Mouse (Mus musculus) adrenal gland, postnatal 14 days (tissue): ENCODE results near the gene Pfn2. TPM values are rescaled to one million over a fixed set of nuclear protein-coding genes. Genes with fewer than 3 reads are reported as not detected.
"Not testable (repeated sequence)": the region's sequence is repeated elsewhere in the genome, so short reads cannot be mapped to it uniquely, and the experiment has no call there.

Experiments used
- DNase-seq: peaks from one replicate; pipeline ENCODE4 v3.0.0; 2021; ENCODE audit warnings: mixed read lengths
- long read RNA-seq, 2 experiments: library from polyadenylated mRNA; stranded (forward); transcript quantifications; one replicate each; pipeline ENCODE4 v2.0.0; 2021
- total RNA-seq: library from RNA; stranded (reverse); gene quantifications from 2 replicates; pipeline ENCODE4 v1.2.3, GENCODE M21; 2021

Gene Pfn2
- total RNA-seq, result 36.3 and 45.1 TPM in 2 replicates
- long read RNA-seq, experiment 1, transcript Pfn2-201 (3 exons, 2,342 nt), result major isoform, 88 of 104 reads
- long read RNA-seq, experiment 1, partial matches to known transcripts, result 0 of 104 reads
- long read RNA-seq, experiment 1, other reads (novel, unspliced or antisense), result 14 of 104 reads
- long read RNA-seq, experiment 2, transcript Pfn2-201 (3 exons, 2,342 nt), result major isoform, 49 of 57 reads
- long read RNA-seq, experiment 2, partial matches to known transcripts, result 1 of 57 reads
- long read RNA-seq, experiment 2, other reads (novel, unspliced or antisense), result 7 of 57 reads

DNA sequence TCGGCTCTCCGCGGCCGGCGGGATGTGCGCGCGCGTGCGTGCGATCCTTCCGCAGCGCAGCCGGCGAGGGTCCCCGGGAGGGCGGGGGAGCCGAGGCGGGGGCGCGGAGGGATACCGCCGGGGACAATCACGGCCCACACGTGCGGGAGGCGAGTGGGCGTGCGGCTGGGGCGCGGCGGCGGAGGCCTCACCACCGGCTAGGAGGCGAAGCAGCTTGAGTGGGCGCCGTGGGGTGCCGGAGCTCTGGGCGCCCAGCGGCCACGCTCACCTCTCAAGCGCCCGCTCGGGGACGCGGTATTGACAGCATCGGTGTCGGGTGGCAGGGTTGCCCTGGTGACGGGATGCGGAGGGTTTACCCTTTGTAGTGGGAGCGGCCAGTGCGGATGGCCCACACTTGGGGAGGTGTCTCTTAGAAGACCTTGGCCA is at the start of gene Pfn2:
Gene Pfn2 (minus strand): TSS at position 320 of the 426 bp plus-strand sequence.
- peak; percentile 86 for DNase-seq

DNA sequence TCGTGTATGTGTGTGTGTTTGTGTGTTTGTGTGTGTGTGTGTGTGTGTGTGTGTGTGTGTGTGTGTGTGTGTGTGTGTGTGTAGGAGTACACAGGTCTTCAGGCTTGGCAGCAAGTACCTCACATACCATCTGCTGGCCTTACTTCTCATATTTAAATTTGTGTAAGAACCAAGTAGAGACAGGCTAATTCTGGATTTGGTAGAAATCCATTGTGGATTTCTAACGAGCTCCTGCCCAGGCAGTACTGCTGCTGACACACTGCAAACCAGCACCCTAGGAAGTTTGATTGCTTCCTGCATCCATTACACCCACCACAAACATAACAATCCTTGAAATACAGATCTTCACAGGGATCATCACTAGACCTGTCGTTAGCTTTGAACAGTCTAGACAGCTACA is 35.1 kb upstream of the Pfn2 start:
- no peak for DNase-seq

DNA sequence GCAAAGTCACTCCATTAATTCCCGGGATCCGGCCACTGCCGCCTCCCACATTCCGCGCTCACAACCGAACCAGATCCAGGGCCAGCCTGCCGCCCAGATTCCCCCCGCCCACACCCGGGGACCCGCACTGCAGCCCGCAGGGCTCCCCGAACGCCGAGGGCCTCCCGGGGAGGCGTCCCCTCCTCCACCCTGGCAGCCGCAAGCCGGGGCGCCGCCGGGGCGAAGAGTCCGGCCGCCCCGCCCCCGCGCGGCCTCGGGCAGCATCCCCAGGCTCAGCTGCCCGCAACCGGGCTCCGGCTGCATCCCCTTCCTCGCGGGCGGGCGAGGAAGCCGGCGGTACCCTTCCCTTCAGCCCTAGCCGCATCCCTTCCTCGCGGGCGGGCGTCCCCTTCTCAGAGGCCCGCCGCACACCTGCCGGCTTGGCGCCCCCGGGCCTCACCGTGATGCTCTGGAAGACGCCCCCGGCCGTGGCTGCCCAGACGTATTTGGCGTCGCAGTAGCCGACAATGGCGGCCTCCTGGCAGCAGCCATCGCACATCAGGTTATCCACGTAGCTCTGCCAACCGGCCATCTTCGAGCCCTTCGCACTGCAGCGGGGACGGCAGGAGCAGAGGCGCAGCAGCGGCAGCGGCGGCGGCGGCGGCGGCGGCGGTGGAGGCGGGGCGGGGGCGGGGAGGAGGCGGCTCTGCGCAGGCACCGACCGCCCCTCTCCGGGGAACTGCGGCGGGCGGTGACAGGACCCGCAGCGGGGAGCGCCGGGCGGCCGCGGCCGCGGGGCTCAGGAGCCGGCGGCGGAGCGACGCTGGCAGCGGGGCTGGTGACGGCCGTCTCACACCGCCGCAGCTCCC is 743 bp downstream of the Pfn2 start:
- peak; percentile 82 for DNase-seq

DNA sequence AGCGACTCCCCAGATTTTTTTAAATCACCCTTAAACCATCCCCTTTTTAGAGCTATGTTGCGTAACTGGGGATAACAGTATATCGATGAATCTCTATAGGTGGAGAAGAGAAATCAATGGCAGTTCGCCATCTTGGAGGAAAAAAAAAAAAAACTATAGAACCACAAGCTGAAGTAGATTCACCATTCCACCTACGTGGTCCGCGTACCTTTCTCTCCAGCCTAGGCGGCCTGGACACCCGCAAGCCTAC is 1.3 kb downstream of the Pfn2 start:
- DNase-seq, result no peak

DNA sequence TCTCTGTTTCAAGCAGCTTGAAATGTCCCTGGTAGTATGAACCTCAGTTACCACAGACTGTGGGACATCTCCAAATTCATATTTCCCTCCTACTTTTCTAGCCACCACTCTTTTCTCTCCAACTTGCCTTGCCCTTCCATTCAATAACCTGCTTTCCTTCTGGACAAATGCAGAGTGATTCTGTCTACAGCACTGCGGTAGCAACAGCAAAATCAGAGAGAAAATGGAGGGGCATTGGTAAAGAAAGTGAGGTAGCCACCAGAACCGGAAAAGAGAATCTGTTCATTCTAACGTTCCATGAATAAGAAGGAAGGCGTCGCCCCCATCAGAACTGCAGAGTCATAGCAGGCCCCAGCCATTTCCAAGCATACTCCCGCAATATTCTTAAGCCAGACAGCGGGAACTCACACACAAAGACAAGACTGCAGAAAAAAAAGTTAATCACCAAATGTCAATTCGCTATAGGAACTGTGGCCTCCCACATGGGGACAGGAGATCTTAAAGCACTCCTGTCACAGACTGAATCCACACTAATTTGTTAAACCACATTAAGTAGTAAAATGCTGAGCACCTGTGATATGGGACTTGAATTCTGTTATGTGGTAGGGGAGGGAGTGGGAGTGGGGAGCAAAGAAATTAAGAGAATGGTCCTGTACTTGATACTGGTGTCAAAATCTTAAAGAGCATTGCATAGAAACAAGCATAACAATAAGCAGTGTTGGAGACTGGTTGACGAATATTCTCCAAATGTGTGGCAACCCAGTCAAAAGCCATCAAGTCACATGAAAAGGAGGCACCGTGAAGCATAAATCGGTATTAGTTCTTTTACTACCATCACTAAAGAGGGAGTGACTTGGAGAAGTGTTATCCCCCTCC is 1.9 kb downstream of the Pfn2 start:
- DNase-seq, result peak; percentile 13

DNA sequence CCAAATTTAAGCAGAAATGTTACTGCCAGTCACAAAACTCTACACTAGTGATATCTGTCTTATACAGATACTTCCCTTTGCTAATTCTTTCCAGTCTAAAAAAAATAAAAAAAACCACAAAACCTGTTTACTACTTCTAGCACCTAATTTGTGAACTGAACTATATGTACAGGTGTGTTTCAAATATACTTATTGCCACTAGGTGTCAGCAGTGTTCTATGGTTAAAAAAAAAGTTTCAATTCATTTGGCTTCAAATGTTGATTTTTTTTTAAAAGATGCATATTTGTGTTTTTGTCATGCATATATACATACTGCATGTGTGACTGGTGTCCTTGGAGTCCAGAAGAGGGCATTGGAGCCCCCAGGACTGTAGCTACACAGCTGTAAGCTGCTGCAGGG is 4.1 kb downstream of the Pfn2 start:
- DNase-seq, result no peak

DNA sequence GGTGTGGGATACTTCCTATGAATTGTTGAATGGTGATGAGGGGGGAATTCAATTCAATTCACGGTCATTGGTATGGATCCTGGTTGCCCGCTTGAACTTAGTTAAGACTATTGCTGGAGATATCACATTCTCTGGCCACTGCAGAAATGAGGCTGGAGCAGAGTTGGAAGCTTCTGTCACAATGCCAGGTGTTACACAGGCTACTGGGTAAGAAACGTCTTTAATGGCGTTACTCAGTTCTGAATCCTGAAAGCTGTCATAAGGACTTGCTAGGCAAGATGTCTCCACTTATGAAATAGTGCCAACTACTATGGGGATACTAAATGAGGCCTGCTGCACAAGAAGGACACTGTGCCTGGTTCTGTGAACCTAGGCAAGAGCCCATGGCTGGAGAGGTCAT is 11.0 kb downstream of the Pfn2 start:
- DNase-seq, result no peak

DNA sequence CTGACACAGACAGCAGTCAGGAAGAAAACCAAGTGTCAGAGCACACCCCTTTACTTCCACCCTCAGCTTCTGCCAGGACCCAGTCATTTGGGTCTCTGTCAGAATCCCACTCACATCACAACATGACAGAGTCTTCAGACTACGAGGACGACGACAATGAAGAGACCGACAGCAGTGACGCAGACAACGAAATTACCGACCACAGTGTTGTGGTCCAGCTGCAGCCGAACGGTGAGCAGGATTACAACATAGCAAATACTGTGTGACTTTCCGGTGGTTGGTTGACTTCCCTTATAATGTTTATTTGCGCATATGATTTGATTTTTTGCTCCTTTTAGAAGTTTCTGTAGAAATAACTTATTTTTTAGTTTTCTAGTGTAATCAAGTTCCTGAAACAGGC is 14.3 kb downstream of the Pfn2 start:
- DNase-seq, result no peak

DNA sequence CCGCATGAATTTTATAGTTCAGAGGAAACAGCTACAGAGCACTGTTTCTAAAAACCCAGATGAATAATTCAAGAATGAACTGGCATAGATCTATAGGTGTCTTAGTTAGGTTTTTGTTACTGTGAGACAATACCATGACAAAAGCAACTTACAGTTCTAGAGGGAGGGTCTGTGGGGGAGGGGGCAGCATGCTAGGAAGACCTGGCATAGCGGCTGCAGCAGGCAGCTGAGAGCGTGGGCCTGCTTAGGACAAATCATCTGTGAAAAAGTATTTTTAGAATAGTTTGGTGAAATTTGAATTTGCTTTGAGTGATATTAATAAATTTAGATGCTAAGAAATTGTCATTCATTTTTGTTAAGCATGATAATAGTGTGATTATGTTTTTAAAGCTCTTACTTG is 22.0 kb downstream of the Pfn2 start:
- no peak for DNase-seq

DNA sequence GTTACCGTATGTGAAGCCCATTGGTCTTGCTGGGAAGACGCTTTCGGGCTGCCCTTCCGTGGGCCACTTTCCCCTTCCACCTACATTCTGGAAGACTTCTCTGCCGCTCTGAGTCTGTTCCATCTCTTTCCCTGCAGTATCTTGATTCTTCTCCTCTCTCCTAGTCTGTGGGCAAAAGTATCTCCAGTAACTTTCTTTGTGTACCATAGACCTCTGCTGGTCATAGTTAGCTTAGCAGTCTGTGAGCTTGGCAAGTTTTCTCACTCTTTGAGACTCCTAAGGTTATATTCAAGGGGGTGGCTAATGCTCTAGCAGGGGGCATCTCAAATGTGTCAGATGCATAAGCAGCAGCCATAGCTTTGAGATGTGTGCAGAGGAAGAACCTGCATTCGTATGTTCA is 32.4 kb downstream of the Pfn2 start:
- DNase-seq, result no peak

DNA sequence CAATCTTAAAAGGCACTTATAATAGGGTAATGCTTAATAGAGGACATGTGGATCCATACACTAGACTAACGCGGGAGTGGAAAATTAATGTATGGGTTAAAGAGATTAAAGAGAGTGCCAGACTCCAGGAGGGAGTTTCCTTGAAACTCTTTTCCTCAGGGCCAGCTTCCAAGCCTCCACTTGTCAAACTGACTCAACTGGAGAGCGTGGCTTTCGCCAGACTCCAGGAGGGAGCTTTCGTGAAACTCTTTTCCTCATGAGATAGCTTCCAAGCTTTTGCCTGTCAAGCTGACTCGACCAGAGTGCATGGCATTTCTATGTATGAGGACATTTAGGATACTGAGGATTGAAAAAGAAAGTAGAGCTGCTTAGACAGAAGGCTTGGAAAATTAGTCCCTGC is 52.8 kb downstream of the Pfn2 start:
- not testable (repeated sequence) for DNase-seq

Other genes with a start within 250 kb of the Pfn2 start
- gene Commd2, start 196.4 kb downstream of the Pfn2 start, total RNA-seq, result 22.0 and 26.7 TPM in 2 replicates
- not detected in 2 replicates for gene Ankub1, start 155.3 kb downstream of the Pfn2 start, total RNA-seq
- 61.9 and 68.1 TPM in 2 replicates for gene Rnf13, start 112.0 kb downstream of the Pfn2 start, total RNA-seq